Mouse (Mus musculus) embryonic facial prominence, embryonic 14.5 days (tissue): ENCODE results near the gene Olfr911-ps1. TPM values are rescaled to one million over a fixed set of nuclear protein-coding genes. Genes with fewer than 3 reads are reported as not detected.

Experiments used
- ATAC-seq: fragments of 200-750 bp; cut with Nextera tagmentation; 2 replicates; pipeline ENCODE4 v1.8.0; 2017; ENCODE audit warnings: low read depth, moderate number of reproducible peaks, moderate TSS enrichment
- DNase-seq: peaks from one replicate; pipeline ENCODE4 v3.0.0-alpha.2; 2015; ENCODE audit warnings: low spot score
- H3K27ac ChIP-seq: fragments of 300-500 bp; sonication (generic); replicated peaks from 2 replicates; pipeline ENCODE4 v1.5.1; 2014; ENCODE audit warnings: low read depth, mild to moderate bottlenecking, low read length, moderate library complexity
- H3K27me3 ChIP-seq: fragments of 300-500 bp; sonication (generic); replicated peaks from 2 replicates; pipeline ENCODE4 v1.6.1; 2014; ENCODE audit warnings: low read length; ENCODE audit not compliant: control insufficient read depth, insufficient read depth
- H3K36me3 ChIP-seq: fragments of 300-500 bp; sonication (generic); 2 replicates; pipeline ENCODE4 v1.6.1; 2014; ENCODE audit warnings: low read length, mixed read lengths; ENCODE audit not compliant: control insufficient read depth, insufficient read depth
- H3K4me1 ChIP-seq: fragments of 300-500 bp; sonication (generic); 2 replicates; pipeline ENCODE4 v1.6.1; 2014; ENCODE audit warnings: antibody characterized with exemption, low read length; ENCODE audit not compliant: control insufficient read depth, insufficient read depth
- H3K4me2 ChIP-seq: fragments of 300-500 bp; sonication (generic); 2 replicates; pipeline ENCODE4 v1.6.1; 2014; ENCODE audit warnings: low read depth, mild to moderate bottlenecking, low read length, moderate library complexity, mixed read lengths
- H3K4me3 ChIP-seq: fragments of 300-500 bp; sonication (generic); 2 replicates; pipeline ENCODE4 v1.5.1; 2014; ENCODE audit warnings: low read depth, mild to moderate bottlenecking, low read length
- H3K9ac ChIP-seq: fragments of 300-500 bp; sonication (generic); 2 replicates; pipeline ENCODE4 v1.6.1; 2014; ENCODE audit warnings: low read depth, mild to moderate bottlenecking, low read length, moderate library complexity, mixed read lengths
- H3K9me3 ChIP-seq: fragments of 300-500 bp; sonication (generic); 2 replicates; pipeline ENCODE4 v1.6.1; 2016; ENCODE audit warnings: low read length; ENCODE audit not compliant: control insufficient read depth
- WGBS: fragments of 180-500 bp; shearing (Covaris S2); extraction: QIAGEN DNeasy Blood & Tissue Kit; methylation state at CpG from one replicate; pipeline ENCODE4 v1.1.7; 2014; 5-methylcytosine and 5-hydroxymethylcytosine counted together
- polyA plus RNA-seq: library from polyadenylated mRNA; unstranded; fragments of >200 nt; fragmentation: Nextera tagmentation; extraction: Ambion mirVana; gene quantifications from 2 replicates; pipeline ENCODE4 v1.2.1, GENCODE M21; 2014

Olfr911-ps1 gene
- not detected in 2 replicates for polyA plus RNA-seq

- Histone ChIP-seq H3K9me3 (no peaks in the 10 kb centered on the region), H3K9ac (no peak within 1 kb of the TSS), H3K27me3 (no peaks in the 10 kb centered on the region), H3K27ac (no peak within 1 kb of the TSS), H3K4me3 (no peak within 1 kb of the TSS), H3K4me1 (no peaks in the 10 kb centered on the region), H3K36me3 (no peaks in the 10 kb centered on the region), H3K4me2 (no peak within 1 kb of the TSS)
- WGBS: 59% methylated on average over 1 of the region's 1 CpGs
- no peak for DNase-seq
- no peak for ATAC-seq
Measured at GRCm38 (mm10) chr9:38521280-38521679, at the start of gene Olfr911-ps1. Gene Olfr911-ps1 (plus strand): TSS chr9:38521580.

- ATAC-seq: no peak
- 82% methylated on average over 3 of the region's 3 CpGs for WGBS
- no peaks in the 10 kb centered on the region for H3K9me3 ChIP-seq
Measured at GRCm38 (mm10) chr9:38486785-38487184, 34.6 kb upstream of the Olfr911-ps1 start, which contains the start of gene Olfr906. Gene Olfr906 (plus strand): TSS chr9:38487085.

DNA sequence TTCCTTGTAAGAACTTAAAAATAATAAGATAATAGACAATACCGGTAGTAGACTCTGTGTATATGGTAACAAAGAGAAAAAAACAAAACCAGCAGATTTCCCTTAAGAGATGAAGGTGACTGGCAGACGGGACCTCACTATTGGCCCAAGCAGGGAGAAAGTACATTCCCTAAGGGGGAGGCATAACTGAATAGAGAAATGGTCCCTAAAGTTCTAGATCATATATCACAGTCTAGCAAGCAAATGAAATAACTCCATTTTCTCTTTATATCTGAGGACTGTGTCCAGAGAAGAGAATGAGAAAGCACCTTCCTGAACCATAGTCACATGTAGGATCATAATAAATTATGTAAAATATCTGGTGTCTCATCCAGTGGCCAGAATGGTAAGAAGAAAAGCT, 25.9 kb upstream of the Olfr911-ps1 start, which contains the start of gene Olfr907:
Gene Olfr907 (plus strand): TSS at position 301 of the 400 bp plus-strand sequence.
- H3K9me3 ChIP-seq: no peaks in the 10 kb centered on the region
- DNase-seq (no peak), ATAC-seq (no peak)
- H3K27me3 ChIP-seq: no peaks in the 10 kb centered on the region
- no peaks in the 10 kb centered on the region for H3K36me3 ChIP-seq
- WGBS: 77% methylated on average over 2 of the region's 2 CpGs
- no peak within 1 kb of the TSS for H3K27ac ChIP-seq
- H3K4me2 ChIP-seq: no peak within 1 kb of the TSS
- H3K4me3 ChIP-seq: no peak within 1 kb of the TSS
- no peak within 1 kb of the TSS for H3K9ac ChIP-seq
- no peaks in the 10 kb centered on the region for H3K4me1 ChIP-seq

More at GRCm38 (mm10) chr9:38486785-38487184, 34.6 kb upstream of the Olfr911-ps1 start, which contains the start of gene Olfr906:
- Histone ChIP-seq H3K4me2 (no peak within 1 kb of the TSS), H3K36me3 (no peaks in the 10 kb centered on the region), H3K27ac (no peak within 1 kb of the TSS), H3K27me3 (no peaks in the 10 kb centered on the region), H3K4me1 (no peaks in the 10 kb centered on the region), H3K4me3 (no peak within 1 kb of the TSS), H3K9ac (no peak within 1 kb of the TSS)
- DNase-seq: no peak

DNA sequence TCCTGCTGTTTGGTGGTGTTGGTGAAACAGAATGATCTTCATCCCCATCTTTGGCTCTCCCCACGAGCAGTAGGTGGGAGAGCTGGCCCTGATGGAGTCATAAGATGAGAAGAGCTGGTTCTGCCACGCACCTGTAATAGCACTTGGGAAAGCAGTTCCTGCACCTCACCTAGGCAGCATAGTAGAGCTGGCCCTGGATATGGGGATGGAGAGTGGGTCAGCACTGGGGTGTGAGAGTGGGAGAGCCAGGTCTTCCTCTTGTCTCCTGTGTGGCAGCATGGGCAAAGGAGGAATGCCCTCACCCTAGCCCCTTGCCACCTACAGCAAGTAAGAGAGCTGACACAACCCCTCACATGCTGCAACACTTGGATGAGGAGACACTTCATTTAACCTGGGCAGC, 9.0 kb upstream of the Olfr911-ps1 start:
- ATAC-seq: no peak
- H3K4me3 ChIP-seq: no peak overlapping the region
- H3K27ac ChIP-seq: no peak overlapping the region
- H3K9me3 ChIP-seq: no peaks in the 10 kb centered on the region
- H3K9ac ChIP-seq: no peak overlapping the region
- WGBS: 53% methylated on average over 2 of the region's 2 CpGs
- no peak for DNase-seq
- no peaks in the 10 kb centered on the region for H3K36me3 ChIP-seq
- H3K4me1 ChIP-seq: no peaks in the 10 kb centered on the region
- no peak overlapping the region for H3K4me2 ChIP-seq
- H3K27me3 ChIP-seq: no peaks in the 10 kb centered on the region

DNA sequence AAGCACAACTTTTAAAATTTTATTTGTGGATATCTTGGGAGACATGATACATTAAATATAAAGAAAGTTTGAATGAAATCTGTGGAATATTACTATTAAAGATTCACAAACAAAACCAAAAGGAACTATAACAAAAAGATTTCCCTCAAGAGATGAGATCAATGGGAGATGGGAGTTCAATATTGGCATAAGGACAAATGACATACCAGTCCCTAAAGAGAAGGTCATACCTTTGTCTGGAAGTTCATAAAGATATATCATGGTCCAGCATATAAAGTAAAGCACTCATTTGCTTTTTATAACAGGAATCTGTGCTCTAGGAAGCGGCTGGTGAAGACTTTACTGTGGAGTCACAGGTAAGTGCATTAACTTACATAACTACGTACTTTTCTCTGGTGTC, 16.2 kb downstream of the Olfr911-ps1 start, which contains the start of gene Olfr910:
Gene Olfr910 (plus strand): TSS at position 301 of the 400 bp plus-strand sequence.
- H3K27ac ChIP-seq: no peak within 1 kb of the TSS
- H3K4me3 ChIP-seq: no peak within 1 kb of the TSS
- H3K27me3 ChIP-seq: no peaks in the 10 kb centered on the region
- no peaks in the 10 kb centered on the region for H3K4me1 ChIP-seq
- WGBS: 88% methylated on average over 2 of the region's 2 CpGs
- 0 out of 2 replicates have a peak, but pooled peaks cover 5% of the 10 kb centered on the region for H3K9me3 ChIP-seq
- no peak within 1 kb of the TSS for H3K4me2 ChIP-seq
- no peak within 1 kb of the TSS for H3K9ac ChIP-seq
- no peak for ATAC-seq
- H3K36me3 ChIP-seq: no peaks in the 10 kb centered on the region
- DNase-seq: no peak

Other genes starting within 250 kb of the Olfr911-ps1 start
- not detected in 2 replicates for gene Olfr896-ps1, start 230.5 kb upstream of the Olfr911-ps1 start, polyA plus RNA-seq
- gene Olfr25, start 192.5 kb upstream of the Olfr911-ps1 start, polyA plus RNA-seq: 0.07 TPM in 1 of 2 replicates, not detected in the other
- not detected in 2 replicates for gene Olfr898, start 173.2 kb upstream of the Olfr911-ps1 start, polyA plus RNA-seq
- 0.06 TPM in 1 of 2 replicates, not detected in the other for gene Olfr250, start 154.7 kb upstream of the Olfr911-ps1 start, polyA plus RNA-seq
- gene Olfr251, start 144.5 kb upstream of the Olfr911-ps1 start, polyA plus RNA-seq: not detected in 2 replicates
- gene Olfr147, start 119.9 kb upstream of the Olfr911-ps1 start, polyA plus RNA-seq: not detected in 2 replicates
- not detected in 2 replicates for gene Olfr901, start 92.1 kb upstream of the Olfr911-ps1 start, polyA plus RNA-seq
- not detected in 2 replicates for gene Olfr902, start 73.9 kb upstream of the Olfr911-ps1 start, polyA plus RNA-seq
- 0.06 TPM in 1 of 2 replicates, not detected in the other for gene Olfr904, start 58.4 kb upstream of the Olfr911-ps1 start, polyA plus RNA-seq
- gene Olfr905, start 50.5 kb upstream of the Olfr911-ps1 start, polyA plus RNA-seq: 0.13 TPM in 1 of 2 replicates, not detected in the other
- not detected in 2 replicates for gene Olfr906, start 34.5 kb upstream of the Olfr911-ps1 start, polyA plus RNA-seq
- gene Olfr907, start 25.8 kb upstream of the Olfr911-ps1 start, polyA plus RNA-seq: not detected in 2 replicates
- gene Olfr910, start 16.3 kb downstream of the Olfr911-ps1 start, polyA plus RNA-seq: 0.08 TPM in 1 of 2 replicates, not detected in the other
- 0.04 TPM in 1 of 2 replicates, not detected in the other for gene Olfr912, start 58.6 kb downstream of the Olfr911-ps1 start, polyA plus RNA-seq
- gene Olfr913, start 71.2 kb downstream of the Olfr911-ps1 start, polyA plus RNA-seq: not detected in 2 replicates
- gene Olfr914, start 83.5 kb downstream of the Olfr911-ps1 start, polyA plus RNA-seq: not detected in 2 replicates
- gene Olfr916, start 138.3 kb downstream of the Olfr911-ps1 start, polyA plus RNA-seq: not detected in 2 replicates
- not detected in 2 replicates for gene Olfr917, start 144.3 kb downstream of the Olfr911-ps1 start, polyA plus RNA-seq
- gene Olfr918, start 153.0 kb downstream of the Olfr911-ps1 start, polyA plus RNA-seq: not detected in 2 replicates
- not detected in 2 replicates for gene Olfr919, start 182.1 kb downstream of the Olfr911-ps1 start, polyA plus RNA-seq
- gene Vwa5a, start 196.7 kb downstream of the Olfr911-ps1 start, polyA plus RNA-seq: 31.1 and 33.5 TPM in 2 replicates
- gene Olfr920, start 230.7 kb downstream of the Olfr911-ps1 start, polyA plus RNA-seq: 0.04 TPM in 1 of 2 replicates, not detected in the other